Mouse (Mus musculus): Measurements from ENCODE around the gene Cyp2d11.

DNA sequence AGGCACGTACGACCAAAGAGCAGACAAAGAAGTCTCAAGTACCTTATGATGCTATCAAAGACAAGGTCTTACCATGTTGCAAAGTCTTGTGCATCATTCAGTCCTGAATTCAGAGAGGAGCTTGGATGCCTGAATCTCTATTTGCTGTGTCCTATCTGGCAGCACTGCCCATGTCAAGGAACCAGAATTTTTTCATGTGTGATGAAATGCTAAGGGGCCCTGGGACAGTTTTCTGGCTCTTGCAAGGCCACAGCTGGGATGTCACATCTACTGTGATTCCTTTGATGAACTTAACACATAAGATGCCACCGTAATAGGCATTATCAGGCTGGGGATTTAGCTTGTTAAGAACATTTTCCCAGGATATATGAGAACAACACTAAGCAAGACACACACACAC is 41.2 kb upstream of the Cyp2d11 start:
- TF ChIP-seq TAL1 (IDR thresholded peaks at IDR 0.05; ENCODE audit: low read length), result no peak
- TF ChIP-seq GATA1 (IDR thresholded peaks at IDR 0.05; ENCODE audit: low read length), result no peak
